Mouse (Mus musculus): ENCODE measurements around the gene Ctnnb1. TPM values are rescaled to one million over a fixed set of nuclear protein-coding genes. Genes with fewer than 3 reads are reported as not detected.

Gene Ctnnb1
- polyA plus RNA-seq, 1 experiment from 2014 or later: 383 TPM

DNA sequence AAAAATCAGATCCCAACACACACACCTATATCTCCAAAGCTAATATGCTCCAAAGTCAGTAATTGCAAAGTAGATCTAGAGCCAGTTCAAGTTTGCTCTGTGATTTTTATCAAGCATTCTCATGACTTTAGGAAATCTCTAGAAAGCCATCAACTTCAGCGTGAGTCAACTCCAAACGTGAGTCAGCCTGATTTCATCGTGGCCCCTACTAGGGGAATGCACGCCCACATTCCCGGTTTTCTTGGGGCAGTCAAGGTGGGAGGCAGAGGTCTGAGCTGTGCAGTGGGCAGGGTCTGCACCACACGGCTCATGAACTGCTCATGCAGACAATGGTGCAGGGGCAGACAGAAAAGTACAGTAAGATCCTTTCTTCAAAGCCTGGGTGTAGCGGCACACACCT is 76.9 kb downstream of the Ctnnb1 start:
- TF ChIP-seq CTCF (IDR thresholded peaks at IDR 0.05) (no peak), EP300 (IDR thresholded peaks at IDR 0.05) (no peak)
- no peaks in the 10 kb centered on the region for H3K27me3 ChIP-seq (replicated peaks; ENCODE audit: insufficient read depth, low read length)
- 60% methylated on average over 7 of the region's 7 CpGs for WGBS
- H3K9me3 ChIP-seq (ENCODE audit: low read length): no peaks in the 10 kb centered on the region
- no peak overlapping the region for H3K27ac ChIP-seq (ENCODE audit: low read length)
- no peak overlapping the region for H3K4me3 ChIP-seq (ENCODE audit: low read depth, low read length)
- ATAC-seq (no peak), DNase-seq (ENCODE audit: low spot score) (no peak)
- H3K9ac ChIP-seq (replicated peaks; ENCODE audit: low read depth): no peak overlapping the region
- peaks cover 5% of the 10 kb centered on the region for H3K4me1 ChIP-seq (ENCODE audit: insufficient read depth, low read depth, low read length)
- H3K36me3 ChIP-seq (ENCODE audit: insufficient read depth, low read length): no peaks in the 10 kb centered on the region
- no peak overlapping the region for H3K4me2 ChIP-seq (replicated peaks; ENCODE audit: low read depth, low read length)

Small RNA genes within 50 kb of the gene (microRNA-seq; reads per million reads assigned to microRNA genes)
- not detected for gene Mir7090
